Mouse (Mus musculus) midbrain, embryonic 14.5 days (tissue): Measurements from ENCODE around the gene Hfe2. TPM values are rescaled to one million over a fixed set of nuclear protein-coding genes. Genes with fewer than 3 reads are reported as not detected.
"Not testable (repeated sequence)": the region's sequence is repeated elsewhere in the genome, so short reads cannot be mapped to it uniquely, and the experiment has no call there.

Source experiments
- ATAC-seq: fragments of 200-750 bp; cut with Nextera tagmentation; 2 replicates; pipeline ENCODE4 v1.8.0; 2017; ENCODE audit warnings: moderate number of reproducible peaks, moderate library complexity; ENCODE audit not compliant: low FRiP score, low TSS enrichment
- DNase-seq: peaks from one replicate; pipeline ENCODE4 v3.0.0-alpha.2; 2015
- H3K27ac ChIP-seq: fragments of 300-500 bp; sonication (generic); replicated peaks from 2 replicates; pipeline ENCODE4 v1.5.1; 2014; ENCODE audit warnings: mild to moderate bottlenecking, low read depth, low read length, moderate library complexity
- H3K27me3 ChIP-seq: fragments of 300-500 bp; sonication (generic); 2 replicates; pipeline ENCODE4 v1.6.1; 2014; ENCODE audit warnings: low read length, control low read depth, mixed read lengths; ENCODE audit not compliant: control insufficient read depth, insufficient read depth
- H3K36me3 ChIP-seq: fragments of 300-500 bp; sonication (generic); 2 replicates; pipeline ENCODE4 v1.6.1; 2014; ENCODE audit warnings: low read length, control low read depth; ENCODE audit not compliant: control insufficient read depth, insufficient read depth
- H3K4me1 ChIP-seq: fragments of 300-500 bp; sonication (generic); 2 replicates; pipeline ENCODE4 v1.6.1; 2014; ENCODE audit warnings: mild to moderate bottlenecking, antibody characterized with exemption, low read length, control low read depth; ENCODE audit not compliant: control insufficient read depth, insufficient read depth
- H3K4me2 ChIP-seq: fragments of 300-500 bp; sonication (generic); 2 replicates; pipeline ENCODE4 v1.6.1; 2014; ENCODE audit warnings: mild to moderate bottlenecking, low read length, moderate library complexity
- H3K4me3 ChIP-seq: fragments of 300-500 bp; sonication (generic); replicated peaks from 2 replicates; pipeline ENCODE4 v1.5.1; 2014; ENCODE audit warnings: low read depth, low read length
- H3K9ac ChIP-seq: fragments of 300-500 bp; sonication (generic); replicated peaks from 2 replicates; pipeline ENCODE4 v1.6.1; 2014; ENCODE audit warnings: mild to moderate bottlenecking, low read length, moderate library complexity
- H3K9me3 ChIP-seq: fragments of 300-500 bp; sonication (generic); 2 replicates; pipeline ENCODE4 v1.6.1; 2016; ENCODE audit warnings: low read length, control low read depth, mixed read lengths; ENCODE audit not compliant: control insufficient read depth
- WGBS: fragments of 180-500 bp; shearing (Covaris S2); extraction: QIAGEN DNeasy Blood & Tissue Kit; methylation state at CpG from one replicate; pipeline ENCODE4 v1.1.7; 2014; 5-methylcytosine and 5-hydroxymethylcytosine counted together
- polyA plus RNA-seq: library from polyadenylated mRNA; unstranded; fragments of >200 nt; fragmentation: Nextera tagmentation; extraction: Ambion mirVana; gene quantifications from 2 replicates; pipeline ENCODE4 v1.2.1, GENCODE M21; 2014

Gene Hfe2
- polyA plus RNA-seq, 1 experiment from 2014 or later = 0.84 TPM

DNA sequence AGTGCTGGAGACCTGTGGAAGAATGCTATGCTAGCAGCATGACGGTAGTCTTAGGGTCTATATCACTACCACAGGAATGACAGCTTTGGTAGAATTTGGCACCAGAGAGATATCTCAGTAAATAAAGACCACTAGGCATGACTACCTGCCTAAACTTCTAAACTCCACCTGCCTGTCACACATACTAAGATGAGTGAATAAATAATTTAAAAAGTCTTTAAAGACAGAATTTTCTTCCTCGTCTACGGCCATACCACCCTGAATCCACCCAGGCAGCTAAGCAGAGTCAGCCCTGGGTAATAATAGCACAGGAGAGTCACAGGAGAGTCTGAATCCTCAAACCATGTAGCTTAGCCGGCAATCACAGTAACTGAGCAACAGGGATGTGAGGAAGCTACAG, 40.1 kb upstream of the Hfe2 start:
- Histone ChIP-seq H3K4me3 (no peak overlapping the region), H3K4me1 (0 out of 2 replicates have a peak, but pooled peaks cover 3% of the 10 kb centered on the region), H3K27me3 (peaks cover 10% of the 10 kb centered on the region), H3K27ac (no peak overlapping the region), H3K9me3 (no peaks in the 10 kb centered on the region), H3K9ac (no peak overlapping the region), H3K36me3 (no peaks in the 10 kb centered on the region), H3K4me2 (no peak overlapping the region)
- DNase-seq = no peak
- no peak for ATAC-seq
- 75% methylated on average over 4 of the region's 4 CpGs for WGBS

- H3K4me1 ChIP-seq = 0 out of 2 replicates have a peak, but pooled peaks cover 3% of the 10 kb centered on the region
- 73% methylated on average over 2 of the region's 2 CpGs for WGBS
- no peaks in the 10 kb centered on the region for H3K36me3 ChIP-seq
- ATAC-seq (no peak), DNase-seq (no peak)
- H3K9ac ChIP-seq = no peak overlapping the region
- H3K4me2 ChIP-seq = no peak overlapping the region
- no peaks in the 10 kb centered on the region for H3K9me3 ChIP-seq
- peaks cover 10% of the 10 kb centered on the region for H3K27me3 ChIP-seq
- no peak overlapping the region for H3K4me3 ChIP-seq
- no peak overlapping the region for H3K27ac ChIP-seq
Measured at GRCm38 (mm10) chr3:96485361-96485760, 39.6 kb upstream of the Hfe2 start.

DNA sequence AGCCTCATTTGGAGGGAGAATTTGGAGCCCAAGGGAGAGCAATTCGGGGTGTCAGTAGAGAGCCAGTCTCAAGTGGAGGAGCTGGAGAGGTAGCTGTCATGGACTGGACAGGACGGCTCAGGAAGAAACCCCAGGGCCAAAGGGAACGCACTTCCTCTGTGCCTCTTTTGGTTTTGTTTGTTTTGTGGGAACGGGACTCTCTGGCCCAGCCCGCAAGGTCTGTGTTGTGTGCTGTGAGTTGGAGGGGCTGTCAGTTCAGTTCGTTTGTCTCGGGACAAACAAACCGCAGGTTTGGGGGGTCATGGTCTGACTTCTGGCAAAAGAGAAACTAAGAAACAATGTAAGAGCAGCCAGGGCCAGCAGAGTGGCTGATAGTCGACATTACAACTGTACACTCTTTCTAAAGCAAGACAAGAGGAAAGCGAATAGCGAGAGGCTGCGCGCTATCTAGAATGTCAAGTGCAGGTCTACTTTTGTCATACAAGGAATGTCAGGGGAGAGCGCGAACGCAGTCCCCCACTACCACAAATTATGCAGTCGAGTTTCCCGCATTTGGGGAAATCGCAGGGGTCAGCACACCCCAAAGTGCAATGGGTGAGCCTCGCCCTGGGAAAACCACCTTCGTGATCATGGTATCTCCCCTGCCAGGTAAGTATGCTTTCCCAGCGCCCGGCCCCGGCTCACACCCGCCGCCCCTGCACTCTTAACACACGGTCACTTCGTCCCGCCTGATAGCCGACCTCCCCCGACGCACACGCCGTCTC, 38.7 kb upstream of the Hfe2 start:
- not testable (repeated sequence) for H3K4me2 ChIP-seq, H3K4me1 ChIP-seq, H3K9me3 ChIP-seq, H3K36me3 ChIP-seq, H3K27ac ChIP-seq, DNase-seq, H3K9ac ChIP-seq, H3K4me3 ChIP-seq
- peak; percentile 61 for ATAC-seq
- H3K27me3 ChIP-seq = peaks cover 10% of the 10 kb centered on the region
- WGBS = 1% methylated on average over 4 of the region's 34 CpGs

DNA sequence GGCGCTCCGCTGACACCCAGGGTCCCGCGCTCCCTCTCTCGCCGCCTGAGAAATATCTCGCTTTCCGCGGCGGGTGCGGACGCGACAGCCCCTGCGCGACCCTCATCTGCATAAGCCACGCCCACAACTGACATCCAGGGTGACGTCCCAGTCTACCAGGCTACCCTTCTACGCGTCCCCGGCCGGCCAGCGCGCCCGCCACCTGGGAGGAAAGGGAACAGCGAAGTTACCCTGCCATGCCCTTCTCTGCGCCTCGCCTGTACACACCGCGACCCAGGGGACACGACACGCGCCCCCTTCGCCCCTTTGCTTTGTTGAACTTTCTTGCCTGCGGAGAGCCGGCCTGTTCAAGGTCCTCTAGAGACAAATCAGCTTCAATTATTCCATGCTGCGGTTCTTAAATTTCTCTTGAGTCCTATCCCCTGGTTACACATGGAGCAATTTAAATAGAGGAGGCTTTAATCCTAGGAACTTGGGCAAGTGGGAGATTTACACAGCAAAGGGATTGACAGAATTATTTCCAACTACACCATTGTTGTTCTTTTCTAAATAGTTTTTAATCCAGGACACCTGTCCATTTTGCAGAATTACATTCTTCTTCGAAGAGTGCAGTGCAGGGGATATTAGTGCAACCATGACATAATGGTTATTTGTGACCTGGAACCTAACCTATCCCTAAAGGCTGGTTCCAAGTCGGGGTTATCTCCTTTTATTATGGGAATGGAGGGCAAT, 38.0 kb upstream of the Hfe2 start:
- H3K27ac ChIP-seq, H3K36me3 ChIP-seq, H3K9ac ChIP-seq, H3K9me3 ChIP-seq, H3K4me1 ChIP-seq: not testable (repeated sequence)
- peak overlapping the region; percentile 34; the same call in 1 of the 2 replicates for H3K4me3 ChIP-seq
- WGBS = 11% methylated on average over 5 of the region's 38 CpGs
- ATAC-seq (peak; percentile 83), DNase-seq (peak; percentile 37)
- H3K27me3 ChIP-seq = peaks cover 10% of the 10 kb centered on the region; the same call in 1 of the 2 replicates
- peak overlapping the region; percentile 60 for H3K4me2 ChIP-seq

- Histone ChIP-seq H3K9ac (peak overlapping the region; percentile 28; the same call in 1 of the 2 replicates), H3K4me3 (peak overlapping the region; percentile 34), H3K27me3 (peaks cover 10% of the 10 kb centered on the region; the same call in 1 of the 2 replicates), H3K9me3 (no peaks in the 10 kb centered on the region), H3K4me2 (peak overlapping the region; percentile 60), H3K27ac (peak overlapping the region; percentile 86), H3K4me1 (0 out of 2 replicates have a peak, but pooled peaks cover 3% of the 10 kb centered on the region), H3K36me3 (no peaks in the 10 kb centered on the region)
- WGBS = 4% methylated on average over 26 of the region's 26 CpGs
- ATAC-seq (no peak), DNase-seq (peak; percentile 62)
Measured at GRCm38 (mm10) chr3:96487596-96488289, 37.2 kb upstream of the Hfe2 start.

DNA sequence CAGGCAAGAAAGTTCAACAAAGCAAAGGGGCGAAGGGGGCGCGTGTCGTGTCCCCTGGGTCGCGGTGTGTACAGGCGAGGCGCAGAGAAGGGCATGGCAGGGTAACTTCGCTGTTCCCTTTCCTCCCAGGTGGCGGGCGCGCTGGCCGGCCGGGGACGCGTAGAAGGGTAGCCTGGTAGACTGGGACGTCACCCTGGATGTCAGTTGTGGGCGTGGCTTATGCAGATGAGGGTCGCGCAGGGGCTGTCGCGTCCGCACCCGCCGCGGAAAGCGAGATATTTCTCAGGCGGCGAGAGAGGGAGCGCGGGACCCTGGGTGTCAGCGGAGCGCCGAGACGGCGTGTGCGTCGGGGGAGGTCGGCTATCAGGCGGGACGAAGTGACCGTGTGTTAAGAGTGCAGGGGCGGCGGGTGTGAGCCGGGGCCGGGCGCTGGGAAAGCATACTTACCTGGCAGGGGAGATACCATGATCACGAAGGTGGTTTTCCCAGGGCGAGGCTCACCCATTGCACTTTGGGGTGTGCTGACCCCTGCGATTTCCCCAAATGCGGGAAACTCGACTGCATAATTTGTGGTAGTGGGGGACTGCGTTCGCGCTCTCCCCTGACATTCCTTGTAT, 36.6 kb upstream of the Hfe2 start:
- Histone ChIP-seq H3K27ac (peak overlapping the region; percentile 86), H3K4me3 (peak overlapping the region; percentile 34), H3K9ac (peak overlapping the region; percentile 28; the same call in 1 of the 2 replicates), H3K4me2 (peak overlapping the region; percentile 60), H3K27me3 (peaks cover 10% of the 10 kb centered on the region; the same call in 1 of the 2 replicates)
- H3K9me3 ChIP-seq, DNase-seq, H3K36me3 ChIP-seq, H3K4me1 ChIP-seq: not testable (repeated sequence)
- peak; percentile 84 for ATAC-seq
- WGBS = no CpG with 5 or more reads among the region's 55 CpGs

- not testable (repeated sequence) for H3K9me3 ChIP-seq, H3K4me2 ChIP-seq, H3K4me1 ChIP-seq, H3K36me3 ChIP-seq, DNase-seq, H3K9ac ChIP-seq
- peaks cover 10% of the 10 kb centered on the region; the same call in 1 of the 2 replicates for H3K27me3 ChIP-seq
- peak overlapping the region; percentile 82 for H3K27ac ChIP-seq
- 0 out of 2 replicates have a peak overlapping the region, but pooled peaks have one; percentile 13 for H3K4me3 ChIP-seq
- ATAC-seq = peak; percentile 61
- 0% methylated on average over 9 of the region's 31 CpGs for WGBS
Measured at GRCm38 (mm10) chr3:96488907-96489629, 35.9 kb upstream of the Hfe2 start.

- H3K9ac ChIP-seq, DNase-seq, H3K9me3 ChIP-seq, H3K4me1 ChIP-seq, H3K4me2 ChIP-seq, H3K4me3 ChIP-seq, ATAC-seq, H3K27me3 ChIP-seq, H3K36me3 ChIP-seq: not testable (repeated sequence)
- peak overlapping the region; percentile 75 for H3K27ac ChIP-seq
- 32% methylated on average over 6 of the region's 8 CpGs for WGBS
Measured at GRCm38 (mm10) chr3:96489636-96490035, 35.3 kb upstream of the Hfe2 start.
